Mouse (Mus musculus): ENCODE measurements around the gene Arhgap20. TPM values are rescaled to one million over a fixed set of nuclear protein-coding genes. Genes with fewer than 3 reads are reported as not detected.

The Arhgap20 gene
- polyA plus RNA-seq, 1 experiment from 2014 or later: 2.2 TPM

DNA sequence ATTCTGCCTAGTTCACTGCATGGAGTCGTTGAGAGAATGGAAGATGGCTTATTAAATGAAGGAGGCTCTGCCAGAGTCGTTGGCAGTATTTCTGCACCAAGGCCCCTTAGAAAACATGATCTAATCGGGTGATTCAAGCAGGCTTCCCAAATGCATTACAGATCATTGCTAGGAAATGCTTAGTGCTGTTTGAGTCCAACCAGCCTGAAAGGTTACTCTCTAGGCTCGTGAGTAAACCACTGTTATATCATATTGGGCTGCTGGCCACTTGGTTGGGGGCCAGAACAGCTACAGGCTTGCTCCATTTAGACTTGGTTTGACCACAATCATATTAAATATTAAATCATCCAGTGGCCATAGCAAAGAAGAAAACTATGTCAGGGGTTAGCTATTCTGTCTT, 118.2 kb downstream of the Arhgap20 start:
- Histone ChIP-seq H3K36me3 (ENCODE audit: control insufficient read depth, insufficient read depth) (no peaks in the 10 kb centered on the region), H3K9ac (ENCODE audit: low read depth, low read length) (no peak overlapping the region), H3K9me3 (ENCODE audit: control insufficient read depth) (no peaks in the 10 kb centered on the region), H3K27ac (ENCODE audit: low read depth, low read length) (no peak overlapping the region), H3K4me3 (ENCODE audit: low read depth, low read length) (no peak overlapping the region), H3K4me1 (replicated peaks; ENCODE audit: control insufficient read depth, insufficient read depth, low read length) (no peaks in the 10 kb centered on the region), H3K27me3 (replicated peaks; ENCODE audit: control insufficient read depth, insufficient read depth, low read length) (no peaks in the 10 kb centered on the region), H3K4me2 (replicated peaks; ENCODE audit: low read depth) (no peak overlapping the region)
- WGBS: 67% methylated on average over 4 of the region's 4 CpGs
- ATAC-seq: no peak
- TF ChIP-seq CTCF (IDR thresholded peaks at IDR 0.05; ENCODE audit: low read depth): no peak

DNA sequence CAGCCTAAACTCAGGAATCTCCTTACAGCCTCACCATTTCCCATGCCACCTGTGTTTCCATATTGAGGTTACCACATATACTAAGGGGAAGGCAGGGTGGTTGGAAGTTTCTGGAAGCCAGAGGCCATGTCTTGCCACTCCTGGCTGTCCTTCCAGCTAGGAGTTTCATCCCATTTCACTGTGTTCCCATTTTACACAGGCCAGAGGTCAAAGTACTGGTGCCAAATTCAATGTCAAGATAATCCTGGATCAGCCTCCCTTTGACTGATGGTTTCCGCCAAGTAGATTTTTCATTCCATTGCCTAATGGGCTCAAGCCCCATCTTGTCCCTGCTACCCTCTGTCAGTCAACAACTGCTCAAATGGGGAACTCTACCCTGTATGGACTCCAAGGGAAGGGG, 127.8 kb downstream of the Arhgap20 start:
- no peak for TF ChIP-seq CTCF (IDR thresholded peaks at IDR 0.05; ENCODE audit: low read depth)
- no peaks in the 10 kb centered on the region for H3K36me3 ChIP-seq (ENCODE audit: control insufficient read depth, insufficient read depth)
- no peak overlapping the region for H3K9ac ChIP-seq (ENCODE audit: low read depth, low read length)
- H3K27me3 ChIP-seq (replicated peaks; ENCODE audit: control insufficient read depth, insufficient read depth, low read length): no peaks in the 10 kb centered on the region
- no peak for ATAC-seq
- H3K9me3 ChIP-seq (ENCODE audit: control insufficient read depth): no peaks in the 10 kb centered on the region
- no peak overlapping the region for H3K27ac ChIP-seq (ENCODE audit: low read depth, low read length)
- H3K4me1 ChIP-seq (replicated peaks; ENCODE audit: control insufficient read depth, insufficient read depth, low read length): no peaks in the 10 kb centered on the region
- no peak overlapping the region for H3K4me3 ChIP-seq (ENCODE audit: low read depth, low read length)
- no peak overlapping the region for H3K4me2 ChIP-seq (replicated peaks; ENCODE audit: low read depth)
- 92% methylated on average over 1 of the region's 1 CpGs for WGBS

Other genes starting within 250 kb of the Arhgap20 start
- 126 and 129 TPM in 2 replicates for gene Fdx1, start 198.2 kb downstream of the Arhgap20 start, polyA plus RNA-seq (2015; fragmentation: Nextera tagmentation; extraction: Ambion mirVana)